Mouse (Mus musculus): ENCODE measurements at regions not wholly inside any gene's neighbourhood (a gene's known extent, or its start where the extent isn't known, plus 50 kb on each side); places are given as distances from the start of the nearest gene placed in this dataset.

- Histone ChIP-seq H3K27me3 (ENCODE audit: insufficient read depth, low read length) (no peaks in the 10 kb centered on the region), H3K4me1 (ENCODE audit: insufficient read depth, low read depth, low read length) (no peaks in the 10 kb centered on the region), H3K36me3 (replicated peaks) (no peaks in the 10 kb centered on the region), H3K4me3 (ENCODE audit: low read depth, low read length) (no peak overlapping the region), H3K9me3 (replicated peaks) (peaks cover 8% of the 10 kb centered on the region; the same call in 1 of the 2 replicates)
- no peak for DNase-seq (ENCODE audit: low spot score)
- ATAC-seq (ENCODE audit: extremely low read depth, insufficient number of reproducible peaks, low FRiP score, poor library complexity, severe bottlenecking): no peak
- TF ChIP-seq GATA2 (IDR thresholded peaks at IDR 0.05; ENCODE audit: borderline replicate concordance, low read depth, low read length) (no peak), GATA1 (IDR thresholded peaks at IDR 0.05; ENCODE audit: borderline replicate concordance, low read length) (no peak), CTCF (IDR thresholded peaks at IDR 0.05; ENCODE audit: low read depth, low read length) (no peak), TAL1 (conservative IDR thresholded peaks at IDR 0.05; ENCODE audit: low read depth, low read length) (no peak), POLR2AphosphoS5 (IDR thresholded peaks at IDR 0.05; ENCODE audit: insufficient replicate concordance, low read depth, low read length) (no peak)
Observed at GRCm38 (mm10) chr6:73372901-73373300, 96.6 kb downstream of the 4931417E11Rik start.

DNA sequence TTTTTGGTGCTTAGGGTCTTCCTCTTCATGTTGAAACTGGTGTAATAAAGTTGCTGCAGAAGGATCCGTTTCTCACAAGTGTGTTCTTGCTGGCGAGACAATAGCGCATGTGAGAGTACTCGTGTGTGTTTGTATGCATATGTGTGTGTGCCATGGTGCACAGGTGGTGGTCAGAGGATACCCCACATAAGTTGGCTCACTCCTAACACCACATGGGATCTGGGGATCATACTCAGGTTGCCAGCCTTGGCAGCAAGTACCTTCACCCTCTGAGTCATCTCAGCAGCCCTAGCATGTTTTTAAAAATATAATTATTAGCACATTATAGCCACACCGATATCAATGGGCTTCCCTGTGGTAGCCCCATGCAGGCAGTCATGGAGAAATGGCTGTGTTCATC, 97.6 kb downstream of the 4931417E11Rik start:
- Histone ChIP-seq H3K36me3 (replicated peaks) (no peaks in the 10 kb centered on the region), H3K9me3 (replicated peaks) (peaks cover 8% of the 10 kb centered on the region; the same call in 1 of the 2 replicates), H3K27me3 (ENCODE audit: insufficient read depth, low read length) (no peaks in the 10 kb centered on the region), H3K4me3 (ENCODE audit: low read depth, low read length) (no peak overlapping the region), H3K4me1 (ENCODE audit: insufficient read depth, low read depth, low read length) (no peaks in the 10 kb centered on the region)
- DNase-seq (ENCODE audit: low spot score): no peak
- TF ChIP-seq GATA1 (IDR thresholded peaks at IDR 0.05; ENCODE audit: borderline replicate concordance, low read length) (no peak), TAL1 (conservative IDR thresholded peaks at IDR 0.05; ENCODE audit: low read depth, low read length) (no peak), CTCF (IDR thresholded peaks at IDR 0.05; ENCODE audit: low read depth, low read length) (no peak), GATA2 (IDR thresholded peaks at IDR 0.05; ENCODE audit: borderline replicate concordance, low read depth, low read length) (no peak), POLR2AphosphoS5 (IDR thresholded peaks at IDR 0.05; ENCODE audit: insufficient replicate concordance, low read depth, low read length) (no peak)
- no peak for ATAC-seq (ENCODE audit: extremely low read depth, insufficient number of reproducible peaks, low FRiP score, poor library complexity, severe bottlenecking)

GRCm38 (mm10) chr6:73370901-73371300, 98.6 kb downstream of the 4931417E11Rik start:
- no peak for TF ChIP-seq GATA2 (IDR thresholded peaks at IDR 0.05; ENCODE audit: borderline replicate concordance, low read depth, low read length)
- no peak for TF ChIP-seq POLR2AphosphoS5 (IDR thresholded peaks at IDR 0.05; ENCODE audit: insufficient replicate concordance, low read depth, low read length)
- TF ChIP-seq GATA1 (IDR thresholded peaks at IDR 0.05; ENCODE audit: borderline replicate concordance, low read length): no peak
- no peak for TF ChIP-seq TAL1 (conservative IDR thresholded peaks at IDR 0.05; ENCODE audit: low read depth, low read length)
- no peak for TF ChIP-seq CTCF (IDR thresholded peaks at IDR 0.05; ENCODE audit: low read depth, low read length)
- peaks cover 5% of the 10 kb centered on the region; the same call in 1 of the 2 replicates for H3K9me3 ChIP-seq (replicated peaks)
- H3K4me3 ChIP-seq (ENCODE audit: low read depth, low read length): no peak overlapping the region
- no peaks in the 10 kb centered on the region for H3K4me1 ChIP-seq (ENCODE audit: insufficient read depth, low read depth, low read length)
- DNase-seq (ENCODE audit: low spot score): no peak
- H3K27me3 ChIP-seq (ENCODE audit: insufficient read depth, low read length): no peaks in the 10 kb centered on the region
- ATAC-seq (ENCODE audit: extremely low read depth, insufficient number of reproducible peaks, low FRiP score, poor library complexity, severe bottlenecking): no peak
- no peaks in the 10 kb centered on the region for H3K36me3 ChIP-seq (replicated peaks)

GRCm38 (mm10) chr6:73368836-73369141, 100.7 kb downstream of the 4931417E11Rik start:
- Histone ChIP-seq H3K27me3 (ENCODE audit: insufficient read depth, low read length) (no peaks in the 10 kb centered on the region), H3K4me1 (ENCODE audit: insufficient read depth, low read depth, low read length) (no peaks in the 10 kb centered on the region), H3K36me3 (replicated peaks) (no peaks in the 10 kb centered on the region), H3K9me3 (replicated peaks) (peaks cover 2% of the 10 kb centered on the region; the same call in 1 of the 2 replicates), H3K4me3 (ENCODE audit: low read depth, low read length) (no peak overlapping the region)
- no peak for TF ChIP-seq GATA1 (IDR thresholded peaks at IDR 0.05; ENCODE audit: borderline replicate concordance, low read length)
- TF ChIP-seq GATA2 (IDR thresholded peaks at IDR 0.05; ENCODE audit: borderline replicate concordance, low read depth, low read length): no peak
- no peak for TF ChIP-seq TAL1 (conservative IDR thresholded peaks at IDR 0.05; ENCODE audit: low read depth, low read length)
- DNase-seq (ENCODE audit: low spot score): no peak
- ATAC-seq (ENCODE audit: extremely low read depth, insufficient number of reproducible peaks, low FRiP score, poor library complexity, severe bottlenecking): no peak

GRCm38 (mm10) chr6:73368047-73368835, 101.2 kb downstream of the 4931417E11Rik start:
- Histone ChIP-seq H3K36me3 (replicated peaks) (no peaks in the 10 kb centered on the region), H3K4me1 (ENCODE audit: insufficient read depth, low read depth, low read length) (no peaks in the 10 kb centered on the region), H3K9me3 (replicated peaks) (peaks cover 2% of the 10 kb centered on the region; the same call in 1 of the 2 replicates), H3K27me3 (ENCODE audit: insufficient read depth, low read length) (no peaks in the 10 kb centered on the region), H3K4me3 (ENCODE audit: low read depth, low read length) (no peak overlapping the region)
- DNase-seq (ENCODE audit: low spot score): no peak
- no peak for ATAC-seq (ENCODE audit: extremely low read depth, insufficient number of reproducible peaks, low FRiP score, poor library complexity, severe bottlenecking)
- TF ChIP-seq CTCF (IDR thresholded peaks at IDR 0.05; ENCODE audit: low read depth, low read length): no peak
- no peak for TF ChIP-seq POLR2AphosphoS5 (IDR thresholded peaks at IDR 0.05; ENCODE audit: insufficient replicate concordance, low read depth, low read length)
- no peak for TF ChIP-seq GATA2 (IDR thresholded peaks at IDR 0.05; ENCODE audit: borderline replicate concordance, low read depth, low read length)
- no peak for TF ChIP-seq TAL1 (conservative IDR thresholded peaks at IDR 0.05; ENCODE audit: low read depth, low read length)
- no peak for TF ChIP-seq GATA1 (IDR thresholded peaks at IDR 0.05; ENCODE audit: borderline replicate concordance, low read length)

DNA sequence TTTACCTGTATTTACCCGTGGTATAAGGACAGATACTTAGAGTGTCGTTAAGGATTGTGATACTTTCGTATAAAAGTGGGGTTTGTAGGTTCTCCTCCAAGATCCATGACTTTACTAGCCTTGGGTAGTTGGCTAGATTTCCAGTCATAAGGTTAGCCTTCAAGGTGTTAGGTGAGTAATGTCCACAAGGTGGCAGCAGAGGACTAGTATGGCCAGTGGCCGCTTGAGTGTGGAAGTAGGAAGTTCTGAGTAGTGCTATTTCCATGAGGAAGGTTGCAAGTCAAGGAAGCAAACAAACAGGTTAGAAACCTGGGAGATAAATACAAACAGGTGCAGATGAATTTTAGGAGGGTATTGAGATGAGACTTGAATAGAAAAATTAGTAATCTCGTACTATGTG, 101.9 kb downstream of the 4931417E11Rik start:
- peak; percentile 81 for ATAC-seq (ENCODE audit: extremely low read depth, insufficient number of reproducible peaks, low FRiP score, poor library complexity, severe bottlenecking)

More for the DNA sequence above, 101.9 kb downstream of the 4931417E11Rik start:
- Histone ChIP-seq H3K9me3 (replicated peaks) (no peaks in the 10 kb centered on the region), H3K36me3 (replicated peaks) (no peaks in the 10 kb centered on the region), H3K4me1 (ENCODE audit: insufficient read depth, low read depth, low read length) (no peaks in the 10 kb centered on the region), H3K4me3 (ENCODE audit: low read depth, low read length) (no peak overlapping the region), H3K27me3 (ENCODE audit: insufficient read depth, low read length) (no peaks in the 10 kb centered on the region)
- DNase-seq (ENCODE audit: low spot score): peak; percentile 31
- TF ChIP-seq CTCF (IDR thresholded peaks at IDR 0.05; ENCODE audit: low read depth, low read length) (peak; percentile 53), GATA2 (IDR thresholded peaks at IDR 0.05; ENCODE audit: borderline replicate concordance, low read depth, low read length) (no peak), POLR2AphosphoS5 (IDR thresholded peaks at IDR 0.05; ENCODE audit: insufficient replicate concordance, low read depth, low read length) (no peak)

All from G1E (cell line).